Mouse (Mus musculus): ENCODE results near the gene Plxna1.

- TF ChIP-seq CTCF (IDR thresholded peaks at IDR 0.05; ENCODE audit: low read depth): no peak
- no peak for TF ChIP-seq EP300 (IDR thresholded peaks at IDR 0.05; ENCODE audit: low read depth)
These were observed 24.8 kb downstream of the Plxna1 start for GRCm38 (mm10) chr6:89337574-89337973.
